ENCODE assay signal across 8 mouse cellular contexts in genomic region chr10:120226871-120227661, GRCm38 (mm10). TPM values are rescaled to one million over a fixed set of nuclear protein-coding genes. Genes with fewer than 3 reads are reported as not detected.
A peak's percentile ranks its signal among the peaks of the same experiment; 100 is the strongest.
DNase-seq lines count a peak whose midpoint lies in the region; ATAC-seq lines count a peak whose summit lies in the region.

Gene Llph (plus strand): TSS chr10:120227070.

- ATAC-seq in inflammation-experienced regulatory T-cells, adult 6 months, result peak; percentile 95
- ATAC-seq in megakaryocyte-erythroid progenitor cell, adult 5-6 weeks (replicated peaks; ENCODE audit: low FRiP score, low TSS enrichment, poor library complexity, severe bottlenecking), result peak; percentile 89

- intact Hi-C loops in left cerebral cortex, postnatal 14 days (cut with DNase I), result no loop called here

- peak; percentile 81 to 83 for DNase-seq in adrenal gland, adult 18-20 months (ENCODE audit: low spot score in 2 of 2)
- DNase-seq in embryo, embryonic 10 days (ENCODE audit: low spot score), result peak; percentile 94
- peak; percentile 88 for DNase-seq in gastrocnemius, postnatal 10 days
- DNase-seq in left cerebral cortex, postnatal 14 days (ENCODE audit: low spot score in 2 of 2), result peak; percentile 74 to 84
- peak; percentile 81 for DNase-seq in right cerebral cortex, postnatal 14 days
- DNase-seq in urinary bladder, postnatal 25 days (ENCODE audit: low spot score), result peak; percentile 85

RNA-seq across cellular contexts. Expression of gene Llph, which starts in this region (rescaled TPM):
- 10 to 100 TPM; 26.7 to 34.4 TPM for total RNA-seq in adrenal gland, adult 18-20 months (2021)
- total RNA-seq in gastrocnemius, postnatal 10 days (2021), result 10 to 100 TPM; 14.1 to 14.7 TPM
- polyA plus RNA-seq in inflammation-experienced regulatory T-cells, adult 6 months (2017; shearing (Covaris generic)), result 10 to 100 TPM; 69.8 to 87.7 (median 80.8) TPM
- total RNA-seq in left cerebral cortex, postnatal 14 days (2021), result 10 to 100 TPM; 14.2 to 15.8 TPM
- total RNA-seq in megakaryocyte-erythroid progenitor cell, adult 5-6 weeks (2014; fragmentation: Nextera tagmentation), result 85.9 and 124 TPM in 2 replicates
- total RNA-seq in megakaryocyte-erythroid progenitor cell, adult 5-6 weeks (2017), result 101 and 109 TPM in 2 replicates

Comparison
In these comparisons a context has a peak if more than half of its experiments do, and no peak if none do; other contexts are left out.
1. Peak in every context shown above with its lines: DNase-seq and ATAC-seq.